Mouse (Mus musculus) intestine, embryonic 15.5 days (tissue): Measurements from ENCODE around the gene Skint9. TPM values are rescaled to one million over a fixed set of nuclear protein-coding genes. Genes with fewer than 3 reads are reported as not detected.
A peak's percentile ranks its signal among the peaks of the same experiment; 100 is the strongest.
"Not testable (repeated sequence)": the region's sequence is repeated elsewhere in the genome, so short reads cannot be mapped to it uniquely, and the experiment has no call there.

Experiments
- ATAC-seq: fragments of 200-750 bp; cut with Nextera tagmentation; 2 replicates; pipeline ENCODE4 v1.8.0; 2017; ENCODE audit warnings: moderate TSS enrichment, moderate library complexity
- H3K27ac ChIP-seq: fragments of 300-500 bp; sonication (generic); 2 replicates; pipeline ENCODE4 v1.5.1; 2015; ENCODE audit warnings: mild to moderate bottlenecking, inconsistent platforms
- H3K27me3 ChIP-seq: fragments of 300-500 bp; sonication (generic); replicated peaks from 2 replicates; pipeline ENCODE4 v1.6.1; 2015; ENCODE audit warnings: inconsistent platforms
- H3K36me3 ChIP-seq: fragments of 300-500 bp; sonication (generic); 2 replicates; pipeline ENCODE4 v1.6.1; 2015; ENCODE audit warnings: inconsistent platforms
- H3K4me1 ChIP-seq: fragments of 300-500 bp; sonication (generic); replicated peaks from 2 replicates; pipeline ENCODE4 v1.6.1; 2015; ENCODE audit warnings: inconsistent platforms
- H3K4me2 ChIP-seq: fragments of 300-500 bp; sonication (generic); replicated peaks from 2 replicates; pipeline ENCODE4 v1.6.1; 2015; ENCODE audit warnings: mild to moderate bottlenecking, inconsistent platforms
- H3K4me3 ChIP-seq: fragments of 300-500 bp; sonication (generic); replicated peaks from 2 replicates; pipeline ENCODE4 v1.5.1; 2015; ENCODE audit warnings: inconsistent platforms
- H3K9ac ChIP-seq: fragments of 300-500 bp; sonication (generic); 2 replicates; pipeline ENCODE4 v1.6.1; 2015; ENCODE audit warnings: inconsistent platforms
- H3K9me3 ChIP-seq: fragments of 300-500 bp; sonication (generic); 2 replicates; pipeline ENCODE4 v1.6.1; 2016; ENCODE audit warnings: inconsistent platforms
- WGBS: fragments of 180-500 bp; shearing (Covaris S2); methylation state at CpG from one replicate; pipeline ENCODE4 v1.1.7; 2015; 5-methylcytosine and 5-hydroxymethylcytosine counted together
- polyA plus RNA-seq: library from polyadenylated mRNA; unstranded; fragments of >200 nt; fragmentation: Nextera tagmentation; extraction: Ambion mirVana; gene quantifications from 2 replicates; pipeline ENCODE4 v1.2.1, GENCODE M21; 2015

Gene Skint9
- not detected in 2 replicates for polyA plus RNA-seq

DNA sequence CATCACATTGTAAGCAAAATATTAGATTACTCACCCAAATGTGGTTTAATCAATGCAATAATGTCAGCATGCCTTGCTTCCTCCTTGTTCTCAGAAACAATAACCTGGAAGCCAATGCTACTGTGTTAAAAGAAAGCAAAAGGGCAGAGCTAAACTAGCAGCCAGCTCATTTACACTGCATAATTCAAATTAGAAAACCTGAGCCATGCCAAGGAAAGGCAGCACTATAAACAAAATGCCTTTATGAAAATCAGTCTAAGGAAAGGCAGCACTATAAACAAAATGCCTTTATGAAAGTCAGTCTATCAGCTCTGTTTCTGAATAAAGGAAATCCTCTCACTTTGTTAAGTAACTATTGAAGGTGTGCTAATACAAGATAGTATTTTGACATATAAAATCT is at the start of gene Skint9:
Skint9 (minus strand) TSS at position 101 of the 400 bp plus-strand sequence.
- Histone ChIP-seq H3K4me3 (no peak within 1 kb of the TSS), H3K9ac (no peak within 1 kb of the TSS), H3K36me3 (no peaks in the 10 kb centered on the region), H3K27me3 (no peaks in the 10 kb centered on the region), H3K4me1 (no peaks in the 10 kb centered on the region), H3K9me3 (no peaks in the 10 kb centered on the region), H3K27ac (no peak within 1 kb of the TSS), H3K4me2 (no peak within 1 kb of the TSS)
- ATAC-seq: no peak

DNA sequence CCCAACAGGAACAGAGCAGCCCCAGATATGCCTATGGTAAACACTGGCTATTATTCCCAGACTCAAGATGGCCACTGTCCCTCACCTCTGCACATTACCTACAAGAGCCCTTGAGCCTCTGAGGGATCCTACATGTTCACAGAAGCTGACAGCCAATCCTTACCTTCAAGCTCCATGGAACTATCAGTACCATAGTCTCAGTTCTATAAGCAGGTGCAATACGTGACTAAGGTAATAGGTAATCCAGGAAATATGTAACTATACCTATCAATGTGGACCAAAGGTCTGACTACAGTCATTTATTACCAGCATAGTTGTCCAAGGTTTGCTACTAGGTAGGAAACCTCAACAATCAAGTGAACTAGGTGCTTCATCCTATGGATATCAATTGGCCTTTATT is 1.1 kb downstream of the Skint9 start:
- H3K4me1 ChIP-seq: no peaks in the 10 kb centered on the region
- H3K36me3 ChIP-seq: no peaks in the 10 kb centered on the region
- no peak overlapping the region for H3K27ac ChIP-seq
- H3K27me3 ChIP-seq: no peaks in the 10 kb centered on the region
- no peak overlapping the region for H3K9ac ChIP-seq
- ATAC-seq: peak; percentile 77
- no peak overlapping the region for H3K4me3 ChIP-seq
- 56% methylated on average over 1 of the region's 1 CpGs for WGBS
- no peak overlapping the region for H3K4me2 ChIP-seq
- H3K9me3 ChIP-seq: no peaks in the 10 kb centered on the region

DNA sequence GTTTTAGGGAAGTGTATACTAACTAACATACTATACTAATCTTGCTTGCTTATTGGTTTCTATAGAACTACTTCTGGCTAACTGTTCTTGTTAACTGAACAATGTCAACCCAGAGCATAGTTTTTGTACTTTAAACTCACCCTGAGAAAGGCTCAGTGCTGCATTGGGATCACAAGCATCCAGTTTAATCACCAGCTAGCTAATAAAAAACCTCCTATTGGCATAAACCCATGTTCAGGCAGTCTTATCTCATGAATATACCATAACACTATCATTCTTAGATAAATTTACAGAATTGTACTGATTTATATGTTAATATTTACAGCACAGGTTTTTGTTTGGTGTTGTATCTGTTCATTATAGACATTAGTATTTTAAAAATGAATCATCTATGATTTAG is 1.6 kb downstream of the Skint9 start:
- no peak overlapping the region for H3K9ac ChIP-seq
- no peak overlapping the region for H3K4me3 ChIP-seq
- H3K4me2 ChIP-seq: no peak overlapping the region
- H3K36me3 ChIP-seq: no peaks in the 10 kb centered on the region
- ATAC-seq: 0 out of 2 replicates have a peak, but pooled peaks have one; percentile 53
- no peaks in the 10 kb centered on the region for H3K9me3 ChIP-seq
- H3K27ac ChIP-seq: no peak overlapping the region
- no peaks in the 10 kb centered on the region for H3K27me3 ChIP-seq
- H3K4me1 ChIP-seq: no peaks in the 10 kb centered on the region

DNA sequence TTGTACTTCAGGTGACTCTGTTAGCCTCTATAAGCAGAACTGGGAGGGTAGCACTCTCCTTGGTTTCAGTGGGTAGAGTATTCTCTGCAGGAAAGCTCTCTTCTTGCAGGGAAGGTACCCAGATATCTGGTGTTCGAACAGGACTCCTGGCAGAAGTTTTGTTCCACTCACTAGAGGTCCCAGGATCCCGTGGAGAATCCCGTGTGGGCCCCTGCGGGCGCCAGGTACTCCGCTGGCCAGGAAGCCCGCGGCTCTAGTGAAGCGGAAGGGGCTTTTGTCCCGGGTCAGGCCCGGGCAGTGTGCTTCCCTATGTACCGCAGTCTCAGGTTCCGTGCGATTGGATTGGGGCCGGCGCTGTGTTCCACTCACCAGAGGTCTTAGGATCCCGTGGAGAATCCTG is 84.7 kb downstream of the Skint9 start:
- 90% methylated on average over 17 of the region's 17 CpGs for WGBS
- not testable (repeated sequence) for H3K4me2 ChIP-seq, H3K9ac ChIP-seq, ATAC-seq, H3K36me3 ChIP-seq, H3K9me3 ChIP-seq, H3K4me3 ChIP-seq, H3K27ac ChIP-seq, H3K27me3 ChIP-seq, H3K4me1 ChIP-seq

Other genes starting within 250 kb of the Skint9 start
- gene Skint3, start 201.7 kb downstream of the Skint9 start, polyA plus RNA-seq: not detected in 2 replicates
- not detected in 2 replicates for gene Skint2, start 123.2 kb upstream of the Skint9 start, polyA plus RNA-seq